Mouse (Mus musculus) embryonic facial prominence, embryonic 11.5 days (tissue): ENCODE data around the gene Grik1. TPM values are rescaled to one million over a fixed set of nuclear protein-coding genes. Genes with fewer than 3 reads are reported as not detected.

Experiments used
- ATAC-seq: fragments of 200-750 bp; cut with Nextera tagmentation; replicated peaks from 2 replicates; pipeline ENCODE4 v1.8.0; 2017; ENCODE audit warnings: low read depth; ENCODE audit not compliant: insufficient number of reproducible peaks, low FRiP score, low TSS enrichment
- DNase-seq: peaks from one replicate; pipeline ENCODE4 v3.0.0-alpha.2; 2015; ENCODE audit warnings: low spot score
- H3K27ac ChIP-seq: fragments of 300-500 bp; sonication (generic); replicated peaks from 2 replicates; pipeline ENCODE4 v1.5.1; 2014; ENCODE audit warnings: mild to moderate bottlenecking, low read depth, low read length, control low read depth
- H3K27me3 ChIP-seq: fragments of 300-500 bp; sonication (generic); 2 replicates; pipeline ENCODE4 v1.6.1; 2014; ENCODE audit warnings: mild to moderate bottlenecking, low read length, moderate library complexity, mixed read lengths; ENCODE audit not compliant: control insufficient read depth, insufficient read depth
- H3K36me3 ChIP-seq: fragments of 300-500 bp; sonication (generic); replicated peaks from 2 replicates; pipeline ENCODE4 v1.6.1; 2014; ENCODE audit warnings: low read depth, mild to moderate bottlenecking, low read length, moderate library complexity, mixed read lengths; ENCODE audit not compliant: control insufficient read depth, insufficient read depth
- H3K4me1 ChIP-seq: fragments of 300-500 bp; sonication (generic); 2 replicates; pipeline ENCODE4 v1.6.1; 2014; ENCODE audit warnings: low read length, mixed read lengths; ENCODE audit not compliant: control insufficient read depth, insufficient read depth
- H3K4me2 ChIP-seq: fragments of 300-500 bp; sonication (generic); 2 replicates; pipeline ENCODE4 v1.6.1; 2014; ENCODE audit warnings: low read depth, mild to moderate bottlenecking, control low read depth, low read length, moderate library complexity
- H3K4me3 ChIP-seq: fragments of 300-500 bp; sonication (generic); 2 replicates; pipeline ENCODE4 v1.5.1; 2014; ENCODE audit warnings: low read depth, low read length, control low read depth
- H3K9ac ChIP-seq: fragments of 300-500 bp; sonication (generic); replicated peaks from 2 replicates; pipeline ENCODE4 v1.6.1; 2014; ENCODE audit warnings: mild to moderate bottlenecking, control low read depth, low read length
- H3K9me3 ChIP-seq: fragments of 300-500 bp; sonication (generic); replicated peaks from 2 replicates; pipeline ENCODE4 v1.6.1; 2016; ENCODE audit warnings: mild to moderate bottlenecking, low read length, inconsistent platforms, mixed read lengths; ENCODE audit not compliant: control insufficient read depth
- WGBS: fragments of 180-500 bp; shearing (Covaris S2); extraction: QIAGEN DNeasy Blood & Tissue Kit; methylation state at CpG from one replicate; pipeline ENCODE4 v1.1.7; 2014; 5-methylcytosine and 5-hydroxymethylcytosine counted together
- polyA plus RNA-seq: library from polyadenylated mRNA; unstranded; fragments of >200 nt; fragmentation: Nextera tagmentation; extraction: Ambion mirVana; gene quantifications from 2 replicates; pipeline ENCODE4 v1.2.1, GENCODE M21; 2014

Grik1 gene
- polyA plus RNA-seq, 1 experiment from 2014 or later = 2.2 TPM

DNA sequence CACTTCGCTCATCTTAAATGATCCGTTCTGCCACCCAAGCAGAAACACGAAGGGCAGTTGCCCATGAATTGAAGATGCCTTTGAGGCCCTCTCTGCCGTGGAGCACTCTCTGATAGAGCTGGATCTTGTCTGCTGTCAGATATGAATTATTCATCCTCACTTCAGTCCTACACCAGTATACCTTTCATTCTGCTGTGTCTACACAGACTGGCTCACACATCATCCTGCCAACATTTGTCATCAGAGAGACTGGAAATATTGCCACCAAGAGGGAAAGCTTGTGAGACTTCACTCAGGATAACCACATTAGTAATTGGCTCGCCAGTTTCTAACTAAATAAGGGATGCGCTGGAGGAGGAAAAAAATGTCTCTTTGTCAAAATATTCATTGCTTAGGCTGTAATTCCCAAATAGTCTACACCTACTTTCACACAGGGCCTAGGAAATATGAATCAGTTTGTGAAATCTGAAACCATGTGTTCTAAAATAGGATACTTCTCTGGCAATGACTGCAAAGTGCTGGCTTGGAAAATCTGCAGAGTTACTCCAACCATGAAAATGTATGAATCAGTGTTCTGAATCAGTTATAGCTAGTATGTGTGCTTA, 102.5 kb downstream of the Grik1 start:
- 87% methylated on average over 6 of the region's 6 CpGs for WGBS
- no peak for ATAC-seq
- Histone ChIP-seq H3K9me3 (no peaks in the 10 kb centered on the region), H3K36me3 (no peaks in the 10 kb centered on the region), H3K9ac (no peak overlapping the region), H3K27ac (no peak overlapping the region), H3K4me1 (no peaks in the 10 kb centered on the region), H3K4me2 (no peak overlapping the region), H3K4me3 (no peak overlapping the region), H3K27me3 (no peaks in the 10 kb centered on the region)
- no peak for DNase-seq

DNA sequence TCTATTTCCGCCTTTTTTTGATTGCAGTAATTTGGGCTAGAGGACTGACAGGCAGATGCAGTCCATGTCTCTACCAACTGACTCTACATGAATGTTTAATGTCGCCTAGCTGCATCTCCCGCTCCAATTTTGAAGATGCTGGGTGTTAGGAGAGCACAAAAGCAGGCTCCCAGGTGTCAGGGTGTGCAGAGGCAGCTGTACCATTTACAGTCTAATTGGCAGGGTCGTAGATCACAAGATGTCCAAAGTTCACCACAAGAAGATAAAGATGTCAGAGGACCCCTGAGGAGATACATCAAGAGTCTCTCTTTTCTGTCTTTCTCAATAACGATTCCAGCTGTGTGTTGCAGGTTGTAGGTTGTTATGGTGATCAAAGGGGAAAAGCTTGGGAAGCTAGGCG, 111.3 kb downstream of the Grik1 start:
- no peak for DNase-seq
- Histone ChIP-seq H3K9ac (no peak overlapping the region), H3K4me2 (no peak overlapping the region), H3K4me1 (no peaks in the 10 kb centered on the region), H3K27me3 (no peaks in the 10 kb centered on the region), H3K27ac (no peak overlapping the region), H3K9me3 (no peaks in the 10 kb centered on the region), H3K36me3 (no peaks in the 10 kb centered on the region), H3K4me3 (no peak overlapping the region)
- 76% methylated on average over 6 of the region's 6 CpGs for WGBS
- no peak for ATAC-seq

DNA sequence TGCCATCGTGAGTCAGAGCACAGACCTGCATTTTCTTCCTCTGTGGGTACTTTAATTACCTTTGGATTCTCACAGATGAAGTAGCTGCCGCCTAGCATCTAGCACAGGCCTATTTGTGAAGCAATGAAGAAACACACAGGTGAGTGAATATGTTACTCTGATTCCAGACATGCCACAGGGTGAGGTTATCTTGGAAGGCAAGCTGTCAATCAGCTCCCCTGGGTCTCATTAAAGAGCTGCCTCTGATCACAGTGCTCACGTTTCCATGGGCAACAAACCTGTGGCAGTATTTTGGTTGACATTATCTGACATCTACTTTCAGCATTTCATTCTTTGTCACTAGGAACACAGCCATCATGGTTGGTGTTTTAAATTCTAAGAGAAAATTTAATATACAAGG, 112.7 kb downstream of the Grik1 start:
- no peak for DNase-seq
- H3K9me3 ChIP-seq = no peaks in the 10 kb centered on the region
- no peak overlapping the region for H3K27ac ChIP-seq
- H3K27me3 ChIP-seq = no peaks in the 10 kb centered on the region
- H3K4me2 ChIP-seq = no peak overlapping the region
- no peak overlapping the region for H3K4me3 ChIP-seq
- no peaks in the 10 kb centered on the region for H3K4me1 ChIP-seq
- H3K9ac ChIP-seq = no peak overlapping the region
- ATAC-seq = no peak
- no peaks in the 10 kb centered on the region for H3K36me3 ChIP-seq
- WGBS = 78% methylated on average over 3 of the region's 3 CpGs

DNA sequence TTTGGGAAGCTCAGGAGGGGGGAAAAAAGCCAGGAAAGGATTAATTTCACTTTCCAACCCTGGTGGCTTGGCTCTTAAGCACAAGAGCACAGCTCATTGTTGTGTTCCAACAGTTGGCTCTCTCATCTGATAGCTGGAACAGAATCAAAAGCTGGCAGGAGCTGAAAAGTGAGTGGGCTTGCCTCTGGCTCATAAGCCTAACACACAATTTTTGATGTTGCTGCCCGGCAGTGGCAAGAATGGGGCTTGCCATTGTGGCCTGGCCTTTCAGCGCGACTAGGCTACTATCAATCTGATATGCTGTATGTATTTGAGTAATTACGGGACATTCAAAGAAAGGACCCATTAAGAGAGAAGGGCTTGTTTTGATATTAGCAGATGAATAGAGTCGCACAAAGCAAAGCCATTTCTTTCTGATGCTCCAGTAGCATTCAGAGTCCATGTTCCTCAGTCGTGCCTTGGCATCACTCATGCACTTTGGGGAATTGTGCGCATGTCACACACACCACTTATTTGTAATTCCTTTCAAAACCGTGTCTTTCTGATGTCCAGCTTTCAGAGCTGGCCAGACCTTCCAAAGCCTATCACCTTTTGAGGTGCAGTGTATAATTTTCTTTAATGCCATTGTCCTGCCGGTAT, 115.9 kb downstream of the Grik1 start:
- H3K36me3 ChIP-seq = no peaks in the 10 kb centered on the region
- H3K27me3 ChIP-seq = no peaks in the 10 kb centered on the region
- H3K9me3 ChIP-seq = no peaks in the 10 kb centered on the region
- no peak overlapping the region for H3K27ac ChIP-seq
- WGBS = 86% methylated on average over 9 of the region's 9 CpGs
- H3K4me1 ChIP-seq = no peaks in the 10 kb centered on the region
- no peak overlapping the region for H3K9ac ChIP-seq
- ATAC-seq = no peak
- no peak overlapping the region for H3K4me3 ChIP-seq
- H3K4me2 ChIP-seq = no peak overlapping the region
- no peak for DNase-seq

DNA sequence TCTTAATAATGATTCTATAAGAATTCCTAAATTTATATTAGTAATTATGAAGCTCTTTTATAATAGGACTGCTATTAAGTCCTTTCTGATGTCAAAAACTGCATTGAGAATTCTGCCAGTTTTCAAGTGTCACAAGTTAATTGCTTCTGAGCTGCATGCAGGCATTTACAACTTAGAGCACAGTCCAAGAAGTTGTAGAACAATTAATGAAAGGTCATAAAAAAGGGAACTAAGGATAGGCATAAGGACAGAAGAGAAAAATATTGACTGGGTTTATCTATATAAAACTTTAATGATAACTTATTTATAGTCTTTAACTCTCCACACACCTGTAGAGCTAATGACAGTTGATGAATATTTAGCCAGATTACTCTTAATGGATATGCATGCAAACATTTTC, 123.5 kb downstream of the Grik1 start:
- Histone ChIP-seq H3K4me2 (no peak overlapping the region), H3K9ac (no peak overlapping the region), H3K27ac (no peak overlapping the region), H3K36me3 (no peaks in the 10 kb centered on the region), H3K4me1 (no peaks in the 10 kb centered on the region), H3K27me3 (no peaks in the 10 kb centered on the region), H3K9me3 (no peaks in the 10 kb centered on the region), H3K4me3 (no peak overlapping the region)
- DNase-seq = no peak
- ATAC-seq = no peak

DNA sequence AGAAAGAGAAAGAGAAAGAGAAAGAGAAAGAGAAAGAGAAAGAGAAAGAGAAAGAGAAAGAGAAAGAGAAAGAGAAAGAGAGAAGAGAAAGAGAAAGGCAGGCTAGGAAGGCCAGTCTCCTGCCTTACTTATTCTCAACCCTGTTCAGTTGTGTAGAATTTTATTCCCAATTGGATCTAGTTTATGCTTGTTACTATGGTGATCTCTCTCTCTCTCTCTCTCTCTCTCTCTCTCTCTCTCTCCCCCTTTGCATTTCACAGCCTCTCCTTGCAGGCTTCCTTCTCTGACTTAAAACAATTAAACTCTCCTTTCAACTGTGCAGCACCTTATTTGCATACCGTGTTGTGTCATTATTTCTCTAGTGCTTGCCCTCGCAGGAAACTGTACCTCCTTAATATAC, 147.5 kb downstream of the Grik1 start:
- H3K9ac ChIP-seq = no peak overlapping the region
- ATAC-seq (no peak), DNase-seq (no peak)
- H3K36me3 ChIP-seq = no peaks in the 10 kb centered on the region
- H3K9me3 ChIP-seq = no peaks in the 10 kb centered on the region
- no peak overlapping the region for H3K4me3 ChIP-seq
- H3K4me2 ChIP-seq = no peak overlapping the region
- no peak overlapping the region for H3K27ac ChIP-seq
- WGBS = 68% methylated on average over 2 of the region's 2 CpGs
- H3K4me1 ChIP-seq = no peaks in the 10 kb centered on the region
- H3K27me3 ChIP-seq = no peaks in the 10 kb centered on the region

DNA sequence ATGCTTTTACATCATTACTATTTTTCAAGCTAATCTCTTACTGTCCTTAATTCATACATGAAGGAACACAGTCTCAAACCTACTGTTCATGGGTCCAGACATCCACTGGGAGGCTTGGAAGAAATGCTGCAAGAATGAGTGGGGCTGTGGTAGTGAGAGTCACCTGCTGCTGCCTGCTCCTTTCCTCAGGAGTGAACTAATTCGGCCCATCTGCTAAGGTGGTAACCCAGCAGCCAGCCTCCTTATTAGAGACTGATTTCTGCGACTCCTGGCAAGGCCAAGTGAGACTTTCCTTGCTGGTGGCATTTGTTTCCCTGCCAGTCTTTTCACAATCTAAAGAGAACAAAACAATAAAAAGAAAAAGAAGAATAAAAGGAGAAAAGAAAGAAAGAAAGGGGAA, 147.9 kb downstream of the Grik1 start:
- H3K27me3 ChIP-seq = no peaks in the 10 kb centered on the region
- H3K4me3 ChIP-seq = no peak overlapping the region
- WGBS = 69% methylated on average over 2 of the region's 2 CpGs
- H3K9me3 ChIP-seq = no peaks in the 10 kb centered on the region
- H3K4me2 ChIP-seq = no peak overlapping the region
- no peaks in the 10 kb centered on the region for H3K4me1 ChIP-seq
- DNase-seq = no peak
- no peak for ATAC-seq
- H3K9ac ChIP-seq = no peak overlapping the region
- no peaks in the 10 kb centered on the region for H3K36me3 ChIP-seq
- no peak overlapping the region for H3K27ac ChIP-seq

DNA sequence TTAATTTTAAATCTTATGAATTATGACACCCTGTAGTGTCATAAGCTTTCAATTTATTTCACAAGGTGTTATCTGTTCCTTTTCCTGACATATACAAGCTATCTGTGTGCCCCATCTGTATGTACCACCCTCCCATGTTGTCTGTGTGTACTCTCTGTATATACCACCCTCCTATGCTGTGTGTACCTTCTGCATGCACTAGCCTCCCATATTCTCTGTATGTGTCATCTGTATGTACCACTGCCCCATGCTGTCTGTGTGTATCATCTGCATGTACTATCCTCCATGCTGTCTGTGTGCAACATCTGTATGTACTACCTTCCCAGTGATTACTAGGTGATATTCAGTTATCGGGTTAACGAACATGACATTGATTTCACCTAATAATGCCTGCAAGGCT, 148.5 kb downstream of the Grik1 start:
- WGBS = 97% methylated on average over 2 of the region's 2 CpGs

More for the DNA sequence above, 148.5 kb downstream of the Grik1 start:
- ATAC-seq (no peak), DNase-seq (no peak)
- H3K9ac ChIP-seq = no peak overlapping the region
- no peaks in the 10 kb centered on the region for H3K9me3 ChIP-seq
- H3K27ac ChIP-seq = no peak overlapping the region
- H3K27me3 ChIP-seq = no peaks in the 10 kb centered on the region
- no peaks in the 10 kb centered on the region for H3K36me3 ChIP-seq
- no peak overlapping the region for H3K4me2 ChIP-seq
- no peak overlapping the region for H3K4me3 ChIP-seq
- no peaks in the 10 kb centered on the region for H3K4me1 ChIP-seq
